Mouse (Mus musculus): ENCODE results near the gene Cks1b. TPM values are rescaled to one million over a fixed set of nuclear protein-coding genes. Genes with fewer than 3 reads are reported as not detected.
A peak's percentile ranks its signal among the peaks of the same experiment; 100 is the strongest.

Gene Cks1b
- polyA plus RNA-seq, 1 experiment: 174 TPM

DNA sequence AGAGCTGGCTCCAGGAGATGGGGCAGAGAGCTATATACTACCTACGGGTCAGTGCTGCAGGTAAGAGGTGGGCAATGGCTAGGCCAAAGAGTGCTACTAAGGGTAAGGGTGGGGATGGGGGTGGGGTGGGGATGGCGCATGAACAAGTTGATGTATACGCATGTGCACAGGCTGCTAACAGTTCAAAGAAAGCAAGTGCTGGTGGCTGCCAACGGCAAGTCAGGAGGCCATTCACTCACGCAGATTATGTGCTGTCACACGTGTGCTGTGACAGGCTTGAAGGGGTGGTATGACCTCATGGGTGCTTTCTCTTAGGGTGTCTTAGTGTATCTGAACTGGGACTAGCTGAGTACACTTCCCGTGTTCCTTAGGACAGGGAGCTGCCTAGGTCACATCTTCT lies 16.9 kb downstream of the Cks1b start:
- TF ChIP-seq POLR2A (IDR thresholded peaks at IDR 0.05; ENCODE audit: low read depth, low read length) (no peak), CTCF (IDR thresholded peaks at IDR 0.05; ENCODE audit: borderline replicate concordance, insufficient read depth, low read length) (no peak)
- no peak overlapping the region for H3K4me3 ChIP-seq (ENCODE audit: insufficient read depth, low read length)
- no peaks in the 10 kb centered on the region; the same call in 1 of the 2 replicates for H3K4me1 ChIP-seq (ENCODE audit: control insufficient read depth, insufficient read depth, low read length)
- H3K27ac ChIP-seq (ENCODE audit: insufficient read depth, low read length): no peak overlapping the region

DNA sequence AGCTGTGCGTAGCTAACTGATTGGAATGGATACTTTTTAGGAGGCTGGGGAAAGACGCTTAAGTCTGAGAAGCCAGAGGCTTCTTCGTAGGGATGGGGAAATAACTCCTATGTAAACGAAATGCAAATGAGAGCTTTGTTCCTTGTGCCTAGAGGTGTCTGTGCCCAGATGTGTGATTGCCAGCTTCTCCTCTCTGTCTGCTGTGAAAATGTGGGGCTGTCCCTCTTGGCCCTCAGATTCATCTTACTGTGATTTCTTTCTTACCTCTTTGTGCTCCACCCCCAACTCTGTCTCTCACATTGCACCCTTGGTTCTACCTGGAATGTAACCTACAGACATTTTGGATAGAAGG lies 21.6 kb downstream of the Cks1b start:
- Histone ChIP-seq H3K4me1 (ENCODE audit: control insufficient read depth, insufficient read depth, low read length) (no peaks in the 10 kb centered on the region; the same call in 1 of the 2 replicates), H3K4me3 (ENCODE audit: insufficient read depth, low read length) (0 out of 2 replicates have a peak overlapping the region, but pooled peaks have one; percentile 1), H3K27ac (ENCODE audit: insufficient read depth, low read length) (peak overlapping the region; percentile 42)
- TF ChIP-seq CTCF (IDR thresholded peaks at IDR 0.05; ENCODE audit: borderline replicate concordance, insufficient read depth, low read length) (no peak), POLR2A (IDR thresholded peaks at IDR 0.05; ENCODE audit: low read depth, low read length) (no peak)

DNA sequence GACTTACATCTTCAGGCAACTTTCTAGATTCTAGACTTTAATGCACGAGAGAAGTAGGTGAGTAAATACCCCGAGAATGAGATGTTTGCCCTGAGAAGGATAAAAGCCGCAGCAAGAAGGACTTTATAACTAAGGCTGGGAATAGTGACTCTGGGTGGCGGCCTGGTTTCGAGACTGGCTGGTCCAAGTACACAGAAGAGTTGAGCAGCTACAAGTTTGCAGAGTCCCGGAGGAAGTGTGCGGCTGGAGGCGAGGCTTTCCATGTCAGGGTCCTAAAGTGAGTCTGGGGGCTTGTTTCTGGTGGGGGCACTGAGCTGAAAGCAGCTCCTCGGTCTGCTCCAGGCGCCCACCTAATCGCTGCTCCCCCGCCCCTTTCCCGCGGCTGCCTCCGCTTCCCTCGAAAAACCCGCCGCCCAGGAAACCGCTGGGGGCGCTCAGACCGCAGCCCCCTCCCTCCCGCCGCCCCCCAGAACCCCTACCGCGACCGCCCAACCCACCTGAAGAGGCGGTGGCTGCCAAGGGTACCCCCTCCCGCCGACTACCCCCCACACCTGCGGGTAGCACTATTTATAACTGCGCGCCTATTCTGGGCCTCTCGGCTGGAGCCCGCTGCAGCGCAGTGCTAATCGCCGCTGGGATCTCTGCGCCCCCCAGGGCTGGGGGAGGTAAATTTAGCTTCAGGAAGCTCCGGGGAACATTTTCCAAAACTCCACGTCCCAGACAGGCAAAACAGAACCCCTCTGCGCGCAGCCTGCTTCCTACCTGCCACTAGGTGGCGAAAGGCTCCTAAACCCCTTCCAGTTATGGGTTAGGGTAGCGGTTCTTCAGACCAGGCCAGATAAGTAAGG lies 22.2 kb downstream of the Cks1b start:
- Histone ChIP-seq H3K27ac (ENCODE audit: insufficient read depth, low read length) (peak overlapping the region; percentile 98), H3K4me3 (ENCODE audit: insufficient read depth, low read length) (peak overlapping the region; percentile 70), H3K4me1 (ENCODE audit: control insufficient read depth, insufficient read depth, low read length) (no peaks in the 10 kb centered on the region; the same call in 1 of the 2 replicates)
- TF ChIP-seq POLR2A (IDR thresholded peaks at IDR 0.05; ENCODE audit: low read depth, low read length) (no peak), CTCF (IDR thresholded peaks at IDR 0.05; ENCODE audit: borderline replicate concordance, insufficient read depth, low read length) (peak; percentile 71; the same call in 1 of the 2 replicates)

GRCm38 (mm10) chr3:89395419-89395805 lies 22.8 kb downstream of the Cks1b start:
- Histone ChIP-seq H3K4me1 (ENCODE audit: control insufficient read depth, insufficient read depth, low read length) (no peaks in the 10 kb centered on the region; the same call in 1 of the 2 replicates), H3K27ac (ENCODE audit: insufficient read depth, low read length) (peak overlapping the region; percentile 98), H3K4me3 (ENCODE audit: insufficient read depth, low read length) (peak overlapping the region; percentile 70)
- no peak for TF ChIP-seq POLR2A (IDR thresholded peaks at IDR 0.05; ENCODE audit: low read depth, low read length)
- no peak for TF ChIP-seq CTCF (IDR thresholded peaks at IDR 0.05; ENCODE audit: borderline replicate concordance, insufficient read depth, low read length)

GRCm38 (mm10) chr3:89394894-89395256 lies 23.3 kb downstream of the Cks1b start:
- TF ChIP-seq CTCF (IDR thresholded peaks at IDR 0.05; ENCODE audit: borderline replicate concordance, insufficient read depth, low read length): no peak
- TF ChIP-seq POLR2A (IDR thresholded peaks at IDR 0.05; ENCODE audit: low read depth, low read length): peak; percentile 85
- H3K4me3 ChIP-seq (ENCODE audit: insufficient read depth, low read length): peak overlapping the region; percentile 70
- no peaks in the 10 kb centered on the region; the same call in 1 of the 2 replicates for H3K4me1 ChIP-seq (ENCODE audit: control insufficient read depth, insufficient read depth, low read length)
- H3K27ac ChIP-seq (ENCODE audit: insufficient read depth, low read length): peak overlapping the region; percentile 98

DNA sequence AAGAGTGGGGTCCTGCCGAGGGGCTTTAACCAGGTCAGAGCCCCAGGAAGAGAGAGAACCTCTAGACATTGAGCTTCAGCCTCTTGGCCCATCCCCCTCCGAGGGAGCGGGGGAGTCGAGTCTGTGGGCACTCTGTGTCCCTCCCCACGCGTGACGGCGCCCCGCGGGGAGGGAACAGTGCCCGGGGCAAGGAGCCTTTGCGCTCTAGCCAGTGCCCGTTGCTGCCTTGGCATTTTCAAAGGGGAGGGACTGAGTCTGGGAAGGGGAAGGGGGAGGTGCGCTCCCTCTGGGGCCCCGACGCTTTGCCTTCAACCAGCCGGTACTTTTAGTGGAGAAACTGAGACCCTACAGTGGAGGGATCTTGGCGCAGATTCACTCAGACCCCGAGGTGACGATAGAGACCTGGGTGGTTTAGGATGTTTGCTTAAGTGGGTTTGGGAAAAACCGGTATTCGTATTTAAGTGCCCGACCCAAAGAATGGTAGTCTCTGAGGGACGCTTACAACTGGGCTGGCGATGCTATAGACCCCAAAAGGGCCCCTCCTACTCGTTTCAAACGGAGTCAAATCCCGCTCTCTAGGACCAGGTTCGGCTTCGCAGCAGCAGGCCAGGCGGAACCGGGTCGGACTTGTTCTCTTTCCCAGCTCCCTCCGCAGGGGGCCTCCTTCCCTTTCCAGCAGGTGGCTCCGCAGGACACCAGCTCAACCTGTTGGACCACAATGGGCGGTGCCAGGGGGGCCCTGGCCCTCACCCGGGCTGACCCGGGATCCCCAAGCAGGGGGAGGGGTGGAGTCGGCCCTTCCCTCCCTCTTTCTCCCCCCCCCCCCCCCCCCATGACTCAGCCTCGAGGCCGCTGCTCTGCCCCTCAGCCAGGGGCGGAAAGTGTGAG lies 23.9 kb downstream of the Cks1b start, which contains the start of gene Zbtb7b:
TSS of gene Zbtb7b (minus strand) at position 771 of the 888 bp plus-strand sequence.
- H3K4me3 ChIP-seq (ENCODE audit: insufficient read depth, low read length): peak within 1 kb of the TSS; percentile 70
- H3K4me1 ChIP-seq (ENCODE audit: control insufficient read depth, insufficient read depth, low read length): no peaks in the 10 kb centered on the region
- TF ChIP-seq POLR2A (IDR thresholded peaks at IDR 0.05; ENCODE audit: low read depth, low read length) (peak; percentile 73), CTCF (IDR thresholded peaks at IDR 0.05; ENCODE audit: borderline replicate concordance, insufficient read depth, low read length) (peak; percentile 1; the same call in 1 of the 2 replicates)
- H3K27ac ChIP-seq (ENCODE audit: insufficient read depth, low read length): peak within 1 kb of the TSS; percentile 98

GRCm38 (mm10) chr3:89393605-89394004 lies 24.6 kb downstream of the Cks1b start:
- Histone ChIP-seq H3K4me1 (ENCODE audit: control insufficient read depth, insufficient read depth, low read length) (no peaks in the 10 kb centered on the region), H3K27ac (ENCODE audit: insufficient read depth, low read length) (peak overlapping the region; percentile 98)
- TF ChIP-seq POLR2A (IDR thresholded peaks at IDR 0.05; ENCODE audit: low read depth, low read length) (no peak), CTCF (IDR thresholded peaks at IDR 0.05; ENCODE audit: borderline replicate concordance, insufficient read depth, low read length) (no peak)

GRCm38 (mm10) chr3:89392871-89393311 lies 25.3 kb downstream of the Cks1b start:
- no peaks in the 10 kb centered on the region for H3K4me1 ChIP-seq (ENCODE audit: control insufficient read depth, insufficient read depth, low read length)
- H3K27ac ChIP-seq (ENCODE audit: insufficient read depth, low read length): peak overlapping the region; percentile 80
- H3K4me3 ChIP-seq (ENCODE audit: insufficient read depth, low read length): peak overlapping the region; percentile 79
- TF ChIP-seq POLR2A (IDR thresholded peaks at IDR 0.05; ENCODE audit: low read depth, low read length) (0 out of 2 replicates have a peak, but pooled peaks have one; percentile 31), CTCF (IDR thresholded peaks at IDR 0.05; ENCODE audit: borderline replicate concordance, insufficient read depth, low read length) (no peak)

More at GRCm38 (mm10) chr3:89393605-89394004, 24.6 kb downstream of the Cks1b start:
- peak overlapping the region; percentile 65 for H3K4me3 ChIP-seq (ENCODE audit: insufficient read depth, low read length)
